Mouse (Mus musculus): ENCODE results near the gene Fam129a. TPM values are rescaled to one million over a fixed set of nuclear protein-coding genes. Genes with fewer than 3 reads are reported as not detected.
A peak's percentile ranks its signal among the peaks of the same experiment; 100 is the strongest.

Fam129a gene
- total RNA-seq, 2 experiments from 2014 or later = 12.8 to 18.2 TPM

- no peak for DNase-seq
- intact Hi-C loops (cut with DNase I) = loop anchor here (5.0 kb wide), 2 partner anchors 52 to 63 kb away; partner anchors contain the start of gene Fam129a
These were observed 53.6 kb downstream of the Fam129a start for GRCm38 (mm10) chr1:151624442-151625226.

DNA sequence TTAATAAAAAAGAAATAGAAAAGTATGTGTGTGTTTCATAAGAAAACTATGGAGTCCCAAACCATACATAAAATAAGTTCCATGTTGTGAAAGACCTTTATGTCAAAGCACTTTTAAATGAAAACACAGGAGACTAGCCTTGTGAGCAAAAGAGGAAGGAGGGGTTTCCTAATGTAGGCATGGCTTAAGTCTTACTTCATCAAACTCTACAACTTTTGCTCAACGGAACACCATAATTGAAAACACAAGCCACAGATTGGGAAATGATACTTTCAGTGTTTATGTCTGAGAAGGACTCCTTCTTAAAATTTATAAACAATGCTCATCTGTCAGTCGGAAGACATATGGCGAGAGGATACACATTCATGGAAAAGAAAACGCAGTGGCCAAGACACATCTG, 54.3 kb downstream of the Fam129a start:
- intact Hi-C loops (cut with DNase I) = no loop called here
- DNase-seq = no peak

DNA sequence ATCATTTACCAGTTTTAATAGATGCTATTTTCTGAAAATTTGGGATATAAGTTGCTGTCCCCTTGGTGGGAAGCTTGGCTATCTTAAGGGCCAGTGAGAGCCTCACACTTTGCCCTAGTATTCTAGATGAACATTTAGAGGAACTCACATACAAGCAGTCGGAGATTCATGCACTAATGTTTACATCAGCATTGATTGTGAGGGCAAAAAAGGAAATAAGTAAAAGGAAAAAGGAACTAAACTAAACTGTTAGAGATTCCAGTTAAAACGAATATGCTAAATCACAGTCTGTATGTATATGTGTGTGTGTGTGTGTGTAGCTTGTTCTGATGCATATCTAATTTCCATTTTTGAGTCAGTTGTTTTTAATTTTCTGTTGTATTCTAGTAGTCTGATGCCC, 54.7 kb downstream of the Fam129a start:
- intact Hi-C loops (cut with DNase I) = no loop called here
- DNase-seq = no peak

DNA sequence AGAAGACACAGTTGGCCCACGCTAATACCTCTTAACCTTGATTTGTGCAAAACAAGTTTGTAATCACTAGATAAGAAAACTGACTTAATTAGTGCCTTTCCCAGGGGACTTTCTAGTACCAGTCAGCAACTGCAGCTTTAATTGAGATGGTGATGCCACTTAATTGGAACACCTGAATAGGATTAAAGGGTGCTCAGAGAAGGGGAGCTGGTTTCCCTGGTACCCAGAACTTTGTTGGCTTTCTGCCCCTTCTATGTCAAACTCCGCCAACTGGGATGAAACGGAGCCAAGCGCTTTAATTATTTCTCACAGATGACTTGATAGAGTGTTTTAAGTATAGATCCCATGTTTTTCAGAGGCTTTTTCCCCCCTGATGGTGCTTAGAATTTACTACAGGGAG, 55.6 kb downstream of the Fam129a start:
- no peak for DNase-seq
- intact Hi-C loops (cut with DNase I) = no loop called here

- intact Hi-C loops (cut with DNase I) = no loop called here
- no peak for DNase-seq
These were observed 56.2 kb downstream of the Fam129a start for GRCm38 (mm10) chr1:151627141-151627540.

DNA sequence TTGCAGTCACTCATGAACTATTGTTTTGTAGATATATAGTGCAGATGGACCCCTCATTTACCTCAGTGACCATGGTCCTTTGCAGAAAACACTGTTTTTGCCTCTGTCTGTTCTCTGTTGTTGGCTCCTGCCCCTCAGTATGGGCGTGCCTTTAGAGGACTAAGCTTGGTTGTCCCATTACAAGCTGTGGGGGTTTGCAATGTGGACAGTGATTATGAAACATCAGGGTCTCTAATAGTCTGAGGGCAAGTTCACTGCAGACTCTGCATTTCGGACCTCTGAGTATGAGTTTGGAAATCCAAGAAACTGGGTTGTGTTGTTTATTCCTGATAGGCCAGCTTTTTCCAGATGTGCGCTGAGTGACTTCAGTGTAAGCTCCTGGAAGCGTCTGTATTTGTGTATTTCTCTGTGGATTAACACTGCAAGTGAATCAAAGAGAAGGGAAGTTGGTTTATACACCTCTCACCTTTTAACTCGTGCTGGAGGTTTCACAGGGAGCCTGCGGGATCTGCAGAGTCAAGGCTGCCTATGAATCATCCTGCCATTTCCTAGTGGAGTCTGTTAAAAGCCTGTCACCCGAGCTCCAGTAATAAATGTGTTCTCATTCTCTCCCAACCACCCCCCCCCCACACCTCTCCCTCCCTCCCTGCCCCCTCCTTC, 58.7 kb downstream of the Fam129a start:
- intact Hi-C loops (cut with DNase I) = no loop called here

GRCm38 (mm10) chr1:151630251-151630628, 59.3 kb downstream of the Fam129a start:
- intact Hi-C loops (cut with DNase I) = no loop called here
- DNase-seq = no peak

More for the DNA sequence above, 58.7 kb downstream of the Fam129a start:
- DNase-seq = no peak

DNA sequence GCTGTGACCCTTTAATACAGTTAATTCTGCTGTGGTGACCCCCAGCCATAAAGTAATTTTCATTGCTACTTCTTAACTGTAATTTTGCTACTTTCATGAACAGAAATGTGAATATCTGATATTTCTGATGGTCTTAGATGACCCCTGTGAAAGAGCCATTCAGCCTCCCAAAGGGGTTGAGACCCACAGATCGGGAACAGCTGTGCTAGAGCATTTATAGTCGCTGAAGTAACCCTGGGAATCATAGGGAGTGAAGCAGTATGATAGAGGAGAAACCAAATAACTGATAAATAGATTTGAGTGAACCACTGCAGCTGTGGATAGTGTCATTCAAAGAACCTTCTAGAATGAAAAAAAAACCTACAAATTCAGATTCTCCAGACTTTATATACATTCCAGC, 60.1 kb downstream of the Fam129a start:
- intact Hi-C loops (cut with DNase I) = no loop called here
- no peak for DNase-seq

- intact Hi-C loops (cut with DNase I) = no loop called here
These were observed 60.8 kb downstream of the Fam129a start for GRCm38 (mm10) chr1:151631703-151632294.

GRCm38 (mm10) chr1:151632567-151633356, 61.8 kb downstream of the Fam129a start:
- no peak for DNase-seq
- intact Hi-C loops (cut with DNase I) = no loop called here

More at GRCm38 (mm10) chr1:151631703-151632294, 60.8 kb downstream of the Fam129a start:
- DNase-seq = no peak

DNA sequence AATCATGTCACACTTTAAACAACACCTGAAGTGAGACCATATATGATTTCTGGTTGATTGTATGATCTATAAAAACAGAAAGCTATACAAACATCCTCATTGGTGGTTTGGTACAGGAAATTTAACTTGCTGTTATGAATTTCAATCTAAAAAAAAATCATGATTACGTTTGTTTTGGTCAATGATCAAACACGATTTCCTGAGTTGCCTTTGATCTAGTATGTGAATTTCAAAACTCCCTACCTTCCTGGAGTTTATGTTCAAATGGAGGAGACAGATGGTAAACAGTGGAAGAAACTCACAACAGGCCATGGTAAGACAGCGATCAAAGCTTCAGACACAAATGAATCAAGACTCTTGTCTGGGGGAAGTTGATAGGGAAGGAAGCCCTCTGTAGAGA, 65.7 kb downstream of the Fam129a start:
- no peak for DNase-seq
- intact Hi-C loops (cut with DNase I) = no loop called here

DNA sequence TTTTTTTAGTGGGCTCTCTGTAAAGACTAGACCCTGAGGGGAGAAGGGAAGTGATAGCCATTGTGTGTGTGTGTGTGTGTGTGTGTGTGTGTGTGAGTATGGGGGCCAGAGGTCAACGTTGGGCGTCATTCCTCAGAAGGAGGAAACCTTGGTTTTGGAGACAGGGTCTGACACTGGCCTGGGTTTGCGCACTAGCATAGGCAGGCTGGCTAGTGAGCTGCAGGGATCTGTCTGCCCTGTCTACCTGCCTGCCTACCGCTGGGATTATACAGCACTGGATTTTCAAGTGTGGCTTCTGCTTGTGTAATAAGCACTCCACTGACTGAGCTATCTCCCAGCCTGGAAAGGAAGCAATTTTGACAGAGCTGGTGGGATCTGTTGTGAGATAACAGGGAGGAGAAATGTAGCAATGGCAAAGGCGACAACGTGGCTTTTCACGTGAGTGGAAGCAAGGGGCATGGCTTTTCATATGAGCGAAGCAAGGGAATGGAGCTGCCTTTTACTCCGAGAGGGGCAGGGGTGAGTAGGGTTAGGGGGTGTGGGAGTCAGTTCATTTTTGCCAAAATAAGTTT, 66.5 kb downstream of the Fam129a start:
- intact Hi-C loops (cut with DNase I) = no loop called here
- DNase-seq = no peak

DNA sequence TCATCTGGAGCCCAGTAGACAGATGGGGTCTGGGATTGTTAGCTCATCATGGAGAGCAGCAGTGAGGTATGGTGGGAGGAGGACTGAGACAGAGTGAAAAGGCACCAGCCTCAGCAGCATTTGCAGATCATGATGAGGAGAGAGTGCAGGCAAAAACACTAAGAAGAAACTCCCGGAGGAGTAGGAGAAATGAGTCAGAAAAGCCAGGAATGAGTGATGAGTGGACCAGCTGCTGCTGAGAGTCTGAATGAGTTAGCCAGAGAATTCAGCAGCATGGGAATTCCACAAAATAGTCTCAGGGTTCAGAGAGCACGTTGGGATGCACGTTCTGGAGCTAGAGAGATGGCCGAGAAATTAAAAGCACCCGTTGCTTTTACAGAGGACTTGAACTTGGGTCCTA, 67.4 kb downstream of the Fam129a start:
- intact Hi-C loops (cut with DNase I) = no loop called here
- no peak for DNase-seq

GRCm38 (mm10) chr1:151638770-151639169, 67.8 kb downstream of the Fam129a start:
- DNase-seq = no peak
- intact Hi-C loops (cut with DNase I) = no loop called here

DNA sequence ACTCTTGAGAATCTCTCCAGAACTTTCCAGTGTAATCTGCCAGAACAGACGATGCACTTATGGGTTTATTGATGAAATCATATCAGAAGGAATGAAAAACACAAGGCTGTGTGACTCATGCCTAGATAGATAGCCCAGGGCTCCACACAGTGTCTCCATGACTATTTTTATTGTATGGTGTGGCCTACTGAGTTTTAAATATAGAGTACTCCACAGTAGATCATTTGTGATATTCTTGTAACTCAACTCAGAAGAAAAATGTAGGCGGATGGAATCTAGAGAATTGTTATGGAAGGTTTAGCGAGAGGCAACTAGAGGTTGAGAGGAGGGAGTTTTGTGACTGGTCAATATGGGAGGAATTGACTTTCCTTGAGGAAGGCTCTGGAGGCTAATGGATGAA, 75.4 kb downstream of the Fam129a start:
- intact Hi-C loops (cut with DNase I) = no loop called here
- no peak for DNase-seq

- DNase-seq = no peak
- intact Hi-C loops (cut with DNase I) = no loop called here
These were observed 77.1 kb downstream of the Fam129a start for GRCm38 (mm10) chr1:151648099-151648498.

DNA sequence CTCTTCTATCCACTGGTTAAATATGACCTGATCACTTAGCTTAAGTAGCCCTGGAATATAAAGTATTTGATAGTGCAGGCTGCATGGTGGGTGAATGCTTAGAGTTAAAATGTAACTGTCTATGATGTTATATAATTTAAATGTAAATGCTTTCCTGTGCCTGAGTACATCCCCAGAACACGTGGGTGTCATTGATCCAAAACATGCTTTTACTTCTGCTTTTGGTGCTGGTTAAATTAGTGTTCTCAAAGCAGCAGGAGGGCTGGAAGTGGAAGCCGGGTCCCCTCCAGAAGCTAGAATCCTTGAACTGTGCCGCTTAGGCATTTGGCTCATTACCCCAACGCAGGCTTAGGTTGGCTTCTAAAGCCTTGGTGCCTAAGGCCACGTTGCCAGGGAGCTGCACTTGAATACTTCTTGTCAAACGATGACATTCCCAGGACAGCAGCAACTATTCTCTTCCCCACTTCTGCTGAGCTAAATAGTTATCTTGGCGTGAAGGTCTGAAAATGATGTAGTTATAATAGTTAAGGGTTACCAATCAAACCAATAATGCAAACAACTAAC, 86.1 kb downstream of the Fam129a start:
- intact Hi-C loops (cut with DNase I) = no loop called here
- no peak for DNase-seq

GRCm38 (mm10) chr1:151658291-151658830, 87.4 kb downstream of the Fam129a start:
- peak; percentile 40 to 42 for DNase-seq
- intact Hi-C loops (cut with DNase I) = no loop called here

DNA sequence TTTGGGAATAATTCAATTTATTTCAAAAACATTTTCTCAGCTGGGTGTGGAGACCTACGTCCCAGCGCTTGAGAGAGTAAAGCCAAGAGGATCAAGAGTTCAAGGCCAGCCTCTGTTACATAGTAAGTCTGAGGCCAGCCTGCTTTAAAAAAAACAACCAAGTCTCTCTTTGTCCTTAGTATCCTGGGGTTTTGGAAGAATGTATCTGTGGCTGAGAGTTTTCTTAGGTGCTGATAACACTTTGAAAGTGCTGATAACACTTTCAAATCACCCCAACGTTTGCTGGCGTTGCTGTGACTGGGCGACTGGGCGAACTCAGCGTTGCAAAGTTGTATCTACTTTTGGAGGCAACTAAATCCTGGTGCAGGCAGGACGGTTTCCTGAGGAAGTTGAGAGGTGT, 88.7 kb downstream of the Fam129a start:
- intact Hi-C loops (cut with DNase I) = no loop called here
- DNase-seq = no peak

GRCm38 (mm10) chr1:151660251-151660650, 89.3 kb downstream of the Fam129a start:
- no peak for DNase-seq
- intact Hi-C loops (cut with DNase I) = no loop called here

Data from heart, postnatal 36 days (tissue).